Mouse (Mus musculus) T-helper 1 cell (primary cell): Measurements from ENCODE around the gene Gpam.

Source experiments
- in situ Hi-C: fragments of 300-600 bp; cut with MboI, MseI; formaldehyde crosslinking; loops from one replicate; pipeline ENCODE4 v1.15.1; 2025; ENCODE audit warnings: high pct_unique_total_duplicates

The Gpam gene

DNA sequence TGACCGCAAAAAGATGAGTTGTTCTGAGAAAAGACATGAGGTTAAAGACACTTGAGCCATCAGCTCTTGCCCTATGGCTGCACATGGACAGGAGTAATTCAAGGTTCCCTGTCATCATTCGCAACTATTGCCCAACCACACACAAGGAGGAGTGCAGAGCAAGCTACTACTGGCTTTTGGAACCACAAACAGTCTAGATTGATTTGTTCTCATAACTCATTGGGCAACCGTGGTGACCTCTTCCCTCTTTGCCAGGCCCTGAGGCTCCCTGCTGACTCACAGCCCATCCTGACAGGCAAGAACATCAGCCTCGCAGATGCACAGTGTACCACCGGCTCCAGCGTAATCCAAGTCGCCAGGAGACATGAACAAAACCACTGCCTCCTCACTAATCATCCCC lies 12.3 kb upstream of the Gpam start:
- in situ Hi-C loops, result no loop called here

DNA sequence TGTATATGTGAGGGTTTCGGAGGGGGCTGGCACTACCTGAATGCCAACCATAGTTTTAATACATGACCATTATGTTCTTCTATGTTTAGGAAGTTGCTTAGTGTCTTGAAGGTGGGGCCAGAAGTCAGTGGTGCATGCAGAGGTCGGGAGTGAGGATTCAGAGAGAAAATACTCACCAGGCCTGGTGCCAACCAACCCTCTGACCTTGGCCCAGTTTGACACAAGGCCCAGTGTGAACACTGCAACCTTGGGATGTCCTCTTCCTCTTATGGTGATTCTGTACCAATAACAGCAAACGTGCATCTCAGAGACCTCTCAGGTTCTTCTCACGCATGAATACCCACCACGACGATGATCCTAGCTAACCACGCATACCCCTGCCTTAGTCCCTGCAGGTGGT lies 11.5 kb upstream of the Gpam start:
- in situ Hi-C loops, result no loop called here

DNA sequence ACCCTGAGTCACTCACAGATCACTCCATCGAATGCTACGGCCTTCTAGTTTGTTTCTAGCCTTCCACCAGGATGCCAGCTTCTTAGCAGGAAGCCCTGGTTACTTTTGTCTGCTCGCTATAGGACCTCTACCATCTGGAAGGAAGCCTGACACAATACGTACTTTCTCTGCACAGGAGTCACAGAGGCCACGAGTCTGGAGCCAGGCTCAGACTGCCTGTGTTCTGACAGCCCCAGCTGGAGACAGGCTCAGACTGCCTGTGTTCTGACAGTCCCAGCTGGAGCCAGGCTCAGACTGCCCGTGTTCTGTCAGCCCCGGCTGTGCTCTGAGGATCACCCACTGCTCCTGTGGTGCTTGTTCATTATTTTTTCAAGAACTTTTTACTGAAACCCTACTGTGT lies 10.8 kb upstream of the Gpam start:
- in situ Hi-C loops, result no loop called here

DNA sequence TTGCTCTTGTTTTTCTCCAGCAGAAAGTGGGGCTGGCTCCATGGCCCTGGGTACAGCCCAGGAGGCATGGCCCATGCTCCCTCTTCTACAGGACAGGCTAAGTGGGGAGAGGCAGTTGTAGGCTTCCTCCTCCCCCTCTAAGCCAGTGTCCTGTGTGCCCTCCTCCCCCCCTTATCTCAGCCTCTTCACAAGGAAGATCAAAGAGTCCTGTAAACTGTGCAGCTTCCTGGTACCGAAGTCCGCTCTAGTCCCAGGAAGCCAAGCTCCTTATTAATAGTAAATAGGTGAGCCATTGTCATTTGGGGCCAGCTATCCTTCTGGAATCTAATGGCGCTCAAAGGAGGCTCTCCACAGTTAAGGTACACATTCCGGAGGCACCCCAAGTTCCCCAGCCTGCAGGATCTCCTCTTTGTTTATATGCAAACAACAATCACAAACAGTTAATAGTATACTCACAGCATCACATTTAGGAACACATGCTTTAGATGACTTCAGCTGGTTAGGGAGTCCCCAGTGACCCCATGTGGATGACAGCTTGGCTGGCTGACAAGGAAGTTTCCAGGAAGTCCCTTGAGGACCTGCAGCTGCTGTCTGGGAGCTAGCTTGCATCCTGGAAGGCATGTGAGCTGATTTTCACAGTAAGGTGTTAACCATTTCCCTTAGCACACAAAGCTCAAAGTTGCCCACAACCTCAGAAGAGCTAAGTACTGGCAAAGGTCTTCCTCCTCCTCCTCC lies 9.8 kb upstream of the Gpam start:
- in situ Hi-C loops, result no loop called here

DNA sequence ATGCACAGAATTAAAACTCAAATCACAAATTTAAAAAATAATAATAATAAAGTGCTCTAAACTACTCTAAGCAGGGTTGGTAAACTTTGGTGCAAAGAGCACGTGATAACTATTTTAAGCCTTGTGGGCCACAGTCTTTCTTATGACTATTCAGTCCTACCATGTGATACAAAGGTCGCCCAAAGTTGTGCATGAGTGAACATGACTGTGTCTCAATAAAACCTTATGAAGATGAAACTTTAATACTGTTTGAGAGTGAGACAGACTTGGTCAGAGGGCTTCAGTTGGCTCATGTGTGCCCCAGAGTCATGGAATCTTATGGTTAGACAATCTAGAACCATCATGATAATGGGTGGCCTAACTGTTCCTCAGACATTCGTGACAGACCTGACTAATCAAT lies 8.9 kb upstream of the Gpam start:
- in situ Hi-C loops, result no loop called here

DNA sequence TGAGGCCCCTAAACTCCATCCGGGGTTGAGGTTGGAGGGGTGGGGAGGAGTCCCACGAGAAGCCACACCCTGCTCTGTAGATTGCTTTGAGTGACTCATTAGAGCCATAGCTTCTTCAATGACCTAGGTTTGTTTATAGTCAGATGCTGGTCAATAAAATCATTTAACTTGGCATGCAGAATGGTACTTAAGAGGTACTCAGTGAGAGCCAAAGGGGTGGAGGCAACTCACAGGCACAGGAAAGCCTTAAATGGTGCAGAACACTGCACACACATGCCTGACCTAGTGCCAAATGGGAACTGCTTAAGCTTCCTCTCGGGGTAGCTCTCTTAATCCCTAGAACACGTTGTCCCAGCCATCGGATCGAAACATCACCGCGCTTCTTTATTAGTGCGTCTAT lies 7.5 kb upstream of the Gpam start:
- in situ Hi-C loops, result loop anchor here (5.0 kb wide), 1 partner anchor 107 kb away; no protein-coding TSS in a partner anchor

DNA sequence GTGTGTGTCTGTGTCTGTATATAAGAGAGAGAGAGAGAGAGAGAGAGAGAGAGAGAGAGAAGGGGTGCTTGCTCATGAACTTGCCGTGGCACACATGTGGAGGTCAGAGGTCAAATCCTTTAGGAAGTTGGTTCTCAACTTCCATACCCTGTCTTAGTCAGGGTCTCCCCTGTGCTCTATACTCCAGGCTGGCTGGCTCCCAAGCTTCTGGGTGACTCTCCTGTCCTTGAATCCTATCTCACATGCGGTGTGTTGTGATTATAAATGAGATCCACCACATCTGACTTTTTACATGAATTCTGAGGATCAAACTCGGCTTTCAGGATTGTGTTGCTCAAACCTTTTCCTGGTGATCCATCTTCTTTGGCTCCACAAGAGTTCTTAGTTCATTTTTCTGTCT lies 5.4 kb upstream of the Gpam start:
- in situ Hi-C loops, result loop anchor here (5.0 kb wide), 1 partner anchor 105 kb away; no protein-coding TSS in a partner anchor

DNA sequence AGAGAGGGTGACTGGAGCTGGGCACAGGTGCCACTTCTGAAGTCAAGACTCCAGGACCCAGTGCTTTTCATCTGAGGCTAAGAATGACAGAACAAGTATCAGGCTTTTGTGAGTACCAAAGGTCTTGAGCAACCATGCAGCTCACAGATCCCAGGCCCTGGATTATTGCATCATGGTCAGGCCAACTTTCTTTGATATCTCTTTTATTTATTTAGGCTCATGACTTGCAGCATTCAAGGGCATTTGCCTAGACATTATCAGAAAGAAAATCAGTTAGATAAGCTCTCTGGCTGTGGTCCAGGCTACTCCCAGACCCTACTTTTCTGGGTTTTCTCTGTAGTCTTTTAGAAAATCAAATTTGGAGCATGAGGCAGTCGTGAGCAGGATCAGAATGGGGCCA lies 4.7 kb upstream of the Gpam start:
- in situ Hi-C loops, result loop anchor here (5.0 kb wide), 1 partner anchor 104 kb away; no protein-coding TSS in a partner anchor

DNA sequence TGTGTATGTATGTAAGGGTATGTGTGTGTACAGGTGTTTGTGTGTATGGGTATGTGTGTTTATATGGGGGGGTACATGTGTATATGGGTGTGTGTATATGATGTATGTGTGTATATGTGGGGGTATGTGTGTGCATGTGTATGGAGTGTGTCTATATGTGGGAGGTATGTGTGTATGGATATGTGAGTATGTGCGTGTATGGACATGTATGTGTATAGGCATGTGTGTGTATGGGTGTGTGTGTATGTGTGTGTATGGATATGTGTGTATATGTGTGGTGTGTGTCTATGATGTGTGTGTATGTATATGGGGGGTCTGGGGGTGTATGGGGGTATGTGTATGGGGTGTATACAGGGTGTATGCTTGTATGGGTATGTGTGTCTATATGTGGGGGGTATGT lies 1.4 kb upstream of the Gpam start:
- in situ Hi-C loops, result no loop called here

DNA sequence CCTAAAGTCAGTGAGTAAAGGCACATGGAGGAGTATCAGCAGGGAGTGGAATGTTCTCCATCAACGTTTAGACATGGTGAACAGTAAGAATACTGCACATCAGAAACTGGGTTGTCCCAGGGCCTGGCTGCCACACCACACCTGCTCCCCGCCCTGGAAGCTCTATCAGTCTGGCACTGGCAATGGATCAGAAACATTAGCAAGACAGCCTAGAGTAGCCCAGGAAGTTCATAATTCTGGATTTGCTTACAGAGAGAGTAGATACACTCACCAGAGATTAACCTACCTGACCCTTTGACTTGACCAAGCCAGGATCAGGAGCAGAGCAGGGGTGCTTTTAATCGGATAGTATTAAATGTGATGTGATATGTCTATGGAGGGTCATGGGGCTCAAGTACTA lies 1.6 kb downstream of the Gpam start:
- in situ Hi-C loops, result no loop called here

DNA sequence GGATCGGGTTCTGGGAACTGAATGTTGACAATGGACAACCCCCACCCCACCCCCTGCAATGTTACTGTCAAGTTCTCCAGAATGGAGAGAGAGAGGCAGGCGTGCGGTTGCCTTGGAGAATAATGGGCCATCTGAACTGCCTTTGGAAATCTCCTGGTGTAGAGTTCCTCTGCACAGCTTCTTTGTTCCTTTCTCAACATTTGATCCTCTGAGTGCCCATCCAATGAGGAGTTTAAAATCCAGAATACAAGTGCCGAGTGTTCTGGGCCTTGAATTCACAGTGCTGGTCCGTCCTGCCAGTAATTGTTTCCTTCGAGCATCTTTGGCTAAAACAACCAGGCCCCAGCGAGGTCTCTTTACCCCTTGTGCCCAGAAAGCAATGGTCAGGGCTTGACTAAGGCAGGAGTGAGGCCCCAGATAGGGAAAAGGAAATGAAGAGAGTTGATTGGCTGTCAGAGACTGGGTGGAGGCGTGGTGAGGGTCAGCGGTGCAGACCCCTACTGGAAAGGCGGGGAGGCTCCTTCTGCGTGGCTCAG lies 4.0 kb downstream of the Gpam start:
- in situ Hi-C loops, result no loop called here

DNA sequence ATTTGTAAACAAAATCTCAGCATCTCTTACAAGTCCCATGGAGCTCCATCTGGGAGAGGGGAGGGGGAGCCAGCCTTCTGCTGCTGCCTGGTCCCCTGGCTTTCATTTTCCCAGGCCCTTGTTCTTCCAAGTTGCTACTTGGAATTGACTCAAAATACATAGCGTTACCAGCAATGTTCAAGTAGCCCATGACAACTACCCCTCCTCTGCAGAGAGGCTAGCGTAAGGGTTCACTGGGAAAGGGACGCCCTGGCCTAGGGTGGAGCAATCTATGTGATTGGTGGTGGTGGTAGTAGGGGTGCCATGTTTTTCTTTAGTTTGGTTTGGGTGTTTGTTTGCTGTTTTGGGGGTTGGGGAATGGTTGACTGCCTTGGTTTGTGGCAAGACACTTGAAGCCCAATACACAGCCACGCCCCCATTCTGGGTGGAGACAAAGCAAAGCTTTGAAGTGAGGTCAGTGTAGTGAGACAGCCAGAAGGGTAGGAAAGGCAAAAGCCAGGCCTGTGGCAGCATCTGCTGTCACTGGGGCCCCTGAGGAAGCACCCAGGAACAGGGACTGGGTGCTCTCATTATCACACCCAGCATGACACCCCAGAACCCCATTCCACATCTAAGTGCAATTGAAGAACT lies 4.6 kb downstream of the Gpam start:
- in situ Hi-C loops, result no loop called here

DNA sequence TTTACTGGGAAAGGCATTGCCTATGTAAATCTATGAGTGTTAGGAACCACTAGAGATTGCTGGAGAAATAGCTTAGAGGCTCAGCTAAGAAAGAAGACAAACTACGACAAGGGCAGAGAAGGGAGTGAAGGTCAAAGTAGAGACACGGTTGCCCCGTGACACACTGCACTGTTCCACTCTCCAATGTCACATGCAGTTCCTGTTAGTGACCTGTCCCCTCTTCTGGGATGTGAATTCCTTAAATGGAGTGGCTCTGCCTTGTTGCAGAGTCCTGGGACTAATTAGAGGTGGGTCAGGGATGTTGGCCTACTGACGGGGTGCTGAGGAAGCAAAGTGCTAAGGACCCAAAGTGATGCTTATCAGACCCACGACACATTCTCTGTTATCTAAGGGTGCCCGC lies 5.2 kb downstream of the Gpam start:
- in situ Hi-C loops, result no loop called here

DNA sequence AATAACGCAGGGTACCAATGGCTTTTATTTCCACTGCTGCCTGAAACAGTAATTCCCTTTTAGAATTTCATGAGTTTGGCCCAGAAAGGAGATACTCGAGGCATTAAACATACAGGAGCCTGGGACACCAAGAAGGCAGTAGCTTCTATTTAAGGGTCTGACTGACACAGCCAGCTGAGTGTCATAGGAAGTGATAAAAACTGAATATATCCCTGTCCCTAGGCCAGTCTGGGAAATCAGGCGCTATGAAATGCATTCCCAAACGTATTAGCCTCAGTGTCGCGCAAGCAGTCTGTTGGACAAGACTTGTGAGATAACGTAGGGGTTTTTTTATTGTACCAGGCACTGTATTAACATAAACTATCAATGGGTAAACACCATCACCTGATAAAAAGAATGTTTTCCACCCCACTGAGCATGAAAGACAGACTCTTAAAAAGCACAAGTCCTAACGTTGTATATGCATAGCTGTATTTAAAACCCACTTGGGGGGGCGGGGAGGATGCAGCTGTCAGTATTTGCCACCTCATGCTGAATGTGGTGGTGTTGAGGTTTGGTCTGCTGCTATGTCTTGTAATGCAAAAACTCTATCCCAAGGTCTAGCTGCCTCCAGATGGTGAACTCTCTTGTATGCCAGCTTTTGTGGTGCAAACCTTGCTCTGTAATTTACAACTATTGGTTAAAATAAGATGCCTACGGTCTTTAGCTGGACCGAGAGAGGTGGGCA lies 6.4 kb downstream of the Gpam start:
- in situ Hi-C loops, result no loop called here

DNA sequence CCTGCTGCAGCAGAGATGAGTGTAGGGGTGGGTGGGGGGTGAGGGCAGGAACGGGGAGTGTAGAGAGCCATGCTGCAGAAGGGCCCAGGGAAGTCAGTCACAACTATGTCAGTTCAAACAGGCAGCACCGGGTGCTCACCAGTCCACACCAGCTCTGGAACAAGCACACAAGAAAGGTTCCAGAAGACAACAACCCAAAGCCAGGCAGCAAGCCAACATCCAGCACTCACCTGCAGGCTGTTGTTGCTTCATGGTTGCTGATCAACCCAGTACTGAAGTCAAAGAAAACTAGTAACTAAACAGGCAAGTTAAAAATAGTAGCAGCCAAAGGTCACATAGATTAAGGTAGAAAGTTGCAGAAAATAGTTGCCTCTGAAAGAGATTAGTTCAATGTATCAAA lies 7.5 kb downstream of the Gpam start:
- in situ Hi-C loops, result no loop called here

DNA sequence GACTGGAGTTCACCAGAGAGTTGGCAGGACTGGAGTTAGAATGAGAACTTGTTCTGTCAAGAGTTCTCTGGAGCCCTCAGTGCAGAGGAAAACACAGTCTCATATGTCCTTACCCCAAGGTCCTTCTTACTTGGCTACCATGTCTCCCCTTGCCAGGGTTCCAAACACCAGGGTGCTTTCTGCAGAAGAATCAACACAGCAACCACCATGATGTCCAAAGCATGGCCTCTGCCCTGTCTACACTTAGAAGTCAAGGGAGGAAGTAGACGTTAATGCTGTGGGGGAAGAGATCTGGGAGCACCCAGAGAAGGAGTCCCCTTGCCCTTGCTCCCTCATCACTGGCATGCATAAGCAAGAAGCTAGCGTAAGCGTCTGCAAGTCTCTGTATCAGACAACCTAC lies 9.0 kb downstream of the Gpam start:
- in situ Hi-C loops, result no loop called here

DNA sequence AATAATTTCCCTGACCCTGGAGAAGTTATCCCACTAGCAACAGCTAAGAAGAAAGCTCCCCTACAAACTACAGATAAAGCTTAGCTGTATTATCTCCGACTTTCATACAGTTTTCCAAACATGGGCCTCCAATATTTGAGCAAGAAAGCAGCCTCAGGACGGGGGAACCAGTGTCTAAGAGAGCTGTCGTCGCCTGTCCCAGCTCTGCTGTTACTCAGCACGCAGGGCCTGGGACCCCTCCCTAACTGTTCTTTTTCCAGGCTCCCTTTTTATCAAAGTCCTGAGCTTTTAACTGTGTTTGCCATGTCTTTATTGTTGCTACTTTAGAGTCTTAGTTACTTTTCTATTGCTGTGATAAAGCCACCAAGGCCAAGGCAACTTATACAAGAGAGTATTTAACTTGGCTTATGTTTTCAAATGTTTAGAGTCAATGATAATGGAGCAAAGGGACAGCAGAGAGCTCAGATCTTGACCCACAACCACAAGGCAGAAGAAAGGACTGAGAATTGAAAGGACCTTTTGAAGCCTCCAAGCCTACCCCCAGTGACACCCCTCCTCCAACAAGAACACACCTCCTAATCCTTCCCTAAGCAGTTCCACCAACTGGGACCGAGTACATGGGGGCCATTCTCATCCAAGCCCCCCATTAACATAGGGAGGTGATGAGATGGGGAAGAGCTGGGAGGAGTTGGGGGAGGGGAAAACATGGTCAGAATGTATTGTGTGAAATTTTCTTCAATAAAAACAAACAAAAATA lies 9.8 kb downstream of the Gpam start:
- in situ Hi-C loops, result no loop called here

DNA sequence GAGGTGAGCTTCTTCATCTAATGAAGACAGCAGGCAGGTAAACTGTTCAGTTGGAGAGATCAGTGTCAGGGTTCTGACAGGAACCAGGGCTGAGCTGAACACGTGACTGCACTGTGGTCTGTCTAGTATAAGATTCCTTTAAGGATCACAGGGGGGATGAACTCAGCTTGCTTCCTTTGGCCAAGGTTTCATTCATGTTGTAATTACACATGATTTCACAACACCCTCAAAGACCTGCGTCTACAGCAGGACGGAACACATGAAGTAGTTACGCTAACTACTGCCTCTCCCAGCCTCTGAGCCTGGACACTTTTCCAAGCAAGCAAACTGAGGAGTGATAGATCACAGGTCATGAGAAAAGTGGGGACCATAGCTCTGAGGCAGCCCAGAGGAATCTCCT lies 11.5 kb downstream of the Gpam start:
- in situ Hi-C loops, result no loop called here

DNA sequence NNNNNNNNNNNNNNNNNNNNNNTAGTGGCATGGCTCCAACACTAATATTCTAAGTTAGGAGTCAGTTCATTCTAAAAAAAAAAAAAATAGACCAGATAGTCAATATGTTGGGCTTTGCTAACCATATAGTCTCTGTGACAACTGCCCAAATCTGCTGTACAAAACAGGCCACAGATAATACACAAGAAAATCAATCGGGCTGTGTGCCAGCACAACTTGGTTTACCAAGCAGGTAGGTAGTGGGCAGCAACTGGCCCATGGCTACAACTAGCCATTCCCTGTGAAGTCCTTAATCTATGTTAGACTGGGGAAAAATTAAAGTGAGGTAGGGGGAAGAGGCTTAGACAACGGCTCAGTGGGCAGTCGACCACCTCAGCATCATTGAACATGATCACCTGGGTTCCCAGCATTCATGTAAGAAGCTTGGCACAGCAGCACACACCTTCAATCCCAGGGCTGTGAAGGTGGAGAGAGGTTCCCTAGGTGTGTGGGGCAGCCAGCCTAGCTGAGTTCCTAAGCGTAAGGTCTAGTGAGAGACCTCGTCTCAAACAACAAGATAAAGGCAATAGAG lies 12.1 kb downstream of the Gpam start:
- in situ Hi-C loops, result no loop called here

DNA sequence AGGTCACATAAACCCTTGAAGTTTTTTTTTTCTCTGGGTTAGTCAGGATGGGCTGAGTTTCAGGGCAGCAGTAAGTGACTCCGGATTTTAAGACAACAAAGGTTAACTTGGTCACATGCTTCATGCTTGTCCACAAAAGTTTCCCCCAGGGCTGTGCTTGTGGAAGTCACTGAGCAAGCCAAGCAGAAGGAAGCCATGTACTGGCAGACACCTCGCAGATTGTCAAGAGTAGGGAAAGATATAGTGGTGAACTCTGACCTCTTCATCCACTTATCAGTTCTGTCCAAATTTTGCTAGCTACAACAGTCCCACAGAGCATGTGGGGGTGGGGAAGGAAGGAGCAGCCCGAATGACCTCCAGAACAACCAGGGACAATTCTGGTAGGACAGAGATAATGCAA lies 19.1 kb downstream of the Gpam start:
- in situ Hi-C loops, result no loop called here

DNA sequence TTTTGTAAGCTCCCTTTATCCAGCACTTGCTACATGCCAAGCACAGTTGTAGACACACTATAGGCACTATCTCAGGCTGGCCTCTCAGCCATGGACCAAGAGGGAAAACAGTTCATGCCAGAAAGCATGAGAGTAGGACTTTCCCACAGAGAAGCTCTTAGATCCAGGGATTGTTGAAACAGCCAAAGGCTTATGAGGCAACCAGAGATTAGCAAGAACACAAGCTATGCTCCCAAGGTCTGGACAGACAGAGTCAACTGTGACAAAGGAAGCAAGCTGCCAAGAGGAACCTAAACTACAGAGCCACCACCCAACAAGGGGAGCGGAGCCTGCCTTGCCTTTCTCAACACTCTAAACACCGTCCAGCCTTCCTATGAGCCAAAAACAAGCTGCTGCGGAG lies 21.1 kb downstream of the Gpam start:
- in situ Hi-C loops, result no loop called here
